In the genomic region with DNA sequence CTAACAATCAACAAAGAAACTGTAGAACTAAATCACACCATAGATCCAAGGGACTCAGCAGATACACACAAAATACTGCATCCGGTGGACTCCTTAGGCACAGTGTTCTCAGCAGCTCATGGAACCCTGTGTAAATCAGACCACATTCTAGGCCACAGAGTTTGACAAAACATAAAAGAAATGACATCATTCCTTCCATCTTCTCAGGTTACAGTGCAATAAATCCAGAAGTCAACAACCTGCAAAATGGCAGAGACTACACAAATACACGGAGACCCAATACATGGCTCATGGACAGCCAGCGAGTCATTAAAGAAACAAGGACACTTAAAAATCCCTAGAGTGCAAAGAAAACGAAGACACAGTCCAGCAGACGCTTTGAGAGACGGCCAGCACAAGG, we compare ENCODE assay signal across 14 mouse cellular contexts. TPM values are rescaled to one million over a fixed set of nuclear protein-coding genes. Genes with fewer than 3 reads are reported as not detected.
A peak's percentile ranks its signal among the peaks of the same experiment; 100 is the strongest.
DNase-seq lines count a peak whose midpoint lies in the region; ATAC-seq lines count a peak whose summit lies in the region.
"Had no signal": no experiment of that assay in that cellular context is flagged by ENCODE, and none has a peak within 500 bp of the region (broad histone marks: within the 10 kb centered on the region; RNA-seq: fewer than 3 reads in every experiment).

No protein-coding gene starts in this region.

- no peak for ATAC-seq in heart, embryonic 15.5 days (replicated peaks; ENCODE audit: insufficient number of reproducible peaks, insufficient read depth, low FRiP score, low read depth)
- ATAC-seq in midbrain, embryonic 13.5 days, result no peak
- no peak for ATAC-seq in intestine, embryonic 15.5 days
- no peak for ATAC-seq in erythroblast, adult 5-6 weeks (replicated peaks; ENCODE audit: low FRiP score, poor library complexity, severe bottlenecking)
- ATAC-seq: activated CD4-positive, CD25-positive, alpha-beta regulatory T cell, adult 4 months; forebrain, postnatal 0 days had no signal

- H3K4me2 ChIP-seq in heart, embryonic 15.5 days, result no peak overlapping the region
- no peak overlapping the region for H3K4me2 ChIP-seq in midbrain, embryonic 13.5 days (replicated peaks)
- no peak overlapping the region for H3K4me2 ChIP-seq in intestine, embryonic 15.5 days (replicated peaks)
- H3K4me2 ChIP-seq: limb, embryonic 15.5 days; midbrain, embryonic 11.5 days had no signal

- H3K4me3 ChIP-seq in heart, embryonic 15.5 days, result no peak overlapping the region
- H3K4me3 ChIP-seq in midbrain, embryonic 10.5 days, result no peak overlapping the region
- no peak overlapping the region for H3K4me3 ChIP-seq in midbrain, embryonic 13.5 days (replicated peaks)
- no peak overlapping the region for H3K4me3 ChIP-seq in intestine, embryonic 15.5 days (replicated peaks)
- H3K4me3 ChIP-seq: layer of hippocampus, adult 2 months; limb, embryonic 15.5 days had no signal

- WGBS in heart, embryonic 15.5 days, result 58% methylated on average over 6 of the region's 6 CpGs
- WGBS in midbrain, embryonic 10.5 days, result 61% methylated on average over 6 of the region's 6 CpGs
- 50% methylated on average over 6 of the region's 6 CpGs for WGBS in midbrain, embryonic 13.5 days
- WGBS in intestine, embryonic 15.5 days, result 21% methylated on average over 6 of the region's 6 CpGs

- H3K27ac ChIP-seq in heart, embryonic 15.5 days, result peak overlapping the region; percentile 11; the same call in 1 of the 2 replicates
- H3K27ac ChIP-seq in midbrain, embryonic 10.5 days (replicated peaks), result 0 out of 2 replicates have a peak overlapping the region, but pooled peaks have one; percentile 35
- no peak overlapping the region for H3K27ac ChIP-seq in midbrain, embryonic 13.5 days
- 0 out of 2 replicates have a peak overlapping the region, but pooled peaks have one; percentile 17 for H3K27ac ChIP-seq in intestine, embryonic 15.5 days
- H3K27ac ChIP-seq: layer of hippocampus, adult 2 months; limb, embryonic 15.5 days had no signal

- H3K4me1 ChIP-seq in heart, embryonic 15.5 days (replicated peaks), result peaks cover 48% of the 10 kb centered on the region
- peaks cover 45% of the 10 kb centered on the region for H3K4me1 ChIP-seq in midbrain, embryonic 10.5 days
- peaks cover 10% of the 10 kb centered on the region for H3K4me1 ChIP-seq in midbrain, embryonic 13.5 days (replicated peaks)
- H3K4me1 ChIP-seq in intestine, embryonic 15.5 days (replicated peaks), result peaks cover 12% of the 10 kb centered on the region

- H3K9me3 ChIP-seq in heart, embryonic 15.5 days (replicated peaks), result no peaks in the 10 kb centered on the region
- no peaks in the 10 kb centered on the region for H3K9me3 ChIP-seq in midbrain, embryonic 10.5 days (replicated peaks)
- no peaks in the 10 kb centered on the region for H3K9me3 ChIP-seq in midbrain, embryonic 13.5 days
- no peaks in the 10 kb centered on the region for H3K9me3 ChIP-seq in intestine, embryonic 15.5 days
- H3K9me3 ChIP-seq: limb, embryonic 15.5 days had no signal

- DNase-seq in heart, adult 8-10 months (ENCODE audit: low spot score), result no peak
- DNase-seq in midbrain, embryonic 10.5 days (ENCODE audit: low spot score), result no peak
- no peak for DNase-seq in retina, postnatal 1 day
- no peak for DNase-seq in cerebellum, postnatal 14 days
- DNase-seq: forebrain, postnatal 0 days; right cerebral cortex, postnatal 25 days had no signal

- H3K36me3 ChIP-seq in heart, embryonic 15.5 days, result no peaks in the 10 kb centered on the region
- H3K36me3 ChIP-seq in midbrain, embryonic 10.5 days, result no peaks in the 10 kb centered on the region
- H3K36me3 ChIP-seq in midbrain, embryonic 13.5 days, result no peaks in the 10 kb centered on the region
- H3K36me3 ChIP-seq in intestine, embryonic 15.5 days, result no peaks in the 10 kb centered on the region
- H3K36me3 ChIP-seq: limb, embryonic 15.5 days had no signal

- no peaks in the 10 kb centered on the region for H3K27me3 ChIP-seq in heart, embryonic 15.5 days
- H3K27me3 ChIP-seq in midbrain, embryonic 10.5 days (ENCODE audit: low read depth, poor library complexity, severe bottlenecking), result no peaks in the 10 kb centered on the region
- H3K27me3 ChIP-seq in midbrain, embryonic 13.5 days, result no peaks in the 10 kb centered on the region
- H3K27me3 ChIP-seq in intestine, embryonic 15.5 days (replicated peaks), result no peaks in the 10 kb centered on the region
- H3K27me3 ChIP-seq: limb, embryonic 15.5 days had no signal

- no peak overlapping the region for H3K9ac ChIP-seq in heart, embryonic 15.5 days
- H3K9ac ChIP-seq in midbrain, embryonic 13.5 days (replicated peaks), result no peak overlapping the region
- H3K9ac ChIP-seq in intestine, embryonic 15.5 days, result no peak overlapping the region
- H3K9ac ChIP-seq: forebrain, postnatal 0 days; limb, embryonic 15.5 days had no signal

RNA-seq across cellular contexts. Expression of a gene that starts 51.8 kb away (rescaled TPM):
- 36.7 and 40.3 TPM in 2 replicates for polyA plus RNA-seq in heart, embryonic 15.5 days (2015; fragmentation: Nextera tagmentation; extraction: Ambion mirVana)
- 10 to 100 TPM; 48.4 to 62.8 (median 50.8) TPM for total RNA-seq in heart, adult 8-10 months (2022)
- 13.1 and 14.6 TPM in 2 replicates for polyA plus RNA-seq in midbrain, embryonic 10.5 days (2016; fragmentation: Nextera tagmentation; extraction: Ambion mirVana)
- 11.1 and 12.7 TPM in 2 replicates for polyA plus RNA-seq in midbrain, embryonic 13.5 days (2015; fragmentation: Nextera tagmentation; extraction: Ambion mirVana)
- 35.3 and 37.1 TPM in 2 replicates for polyA plus RNA-seq in intestine, embryonic 15.5 days (2015; fragmentation: Nextera tagmentation; extraction: Ambion mirVana)
- total RNA-seq in erythroblast, adult 5-6 weeks (2015; ENCODE audit: low replicate concordance), result 84.4 and 110 TPM in 2 replicates
- total RNA-seq in erythroblast, adult 5-6 weeks (2017; ENCODE audit: low replicate concordance), result 109 and 112 TPM in 2 replicates
